Mouse (Mus musculus) embryonic facial prominence, embryonic 15.5 days (tissue): ENCODE data around the gene Gm20388. TPM values are rescaled to one million over a fixed set of nuclear protein-coding genes. Genes with fewer than 3 reads are reported as not detected.
"Not testable (repeated sequence)": the region's sequence is repeated elsewhere in the genome, so short reads cannot be mapped to it uniquely, and the experiment has no call there.

Experiments
- ATAC-seq: fragments of 200-750 bp; cut with Nextera tagmentation; 2 replicates; pipeline ENCODE4 v1.8.0; 2017; ENCODE audit warnings: low read depth, moderate TSS enrichment; ENCODE audit not compliant: insufficient number of reproducible peaks, low FRiP score, low TSS enrichment
- H3K27ac ChIP-seq: fragments of 300-500 bp; sonication (generic); replicated peaks from 2 replicates; pipeline ENCODE4 v1.5.1; 2015; ENCODE audit warnings: mild to moderate bottlenecking, inconsistent platforms
- H3K27me3 ChIP-seq: fragments of 300-500 bp; sonication (generic); 2 replicates; pipeline ENCODE4 v1.6.1; 2015; ENCODE audit warnings: inconsistent platforms
- H3K36me3 ChIP-seq: fragments of 300-500 bp; sonication (generic); 2 replicates; pipeline ENCODE4 v1.6.1; 2015; ENCODE audit warnings: mild to moderate bottlenecking, inconsistent platforms
- H3K4me1 ChIP-seq: fragments of 300-500 bp; sonication (generic); 2 replicates; pipeline ENCODE4 v1.6.1; 2015; ENCODE audit warnings: inconsistent platforms
- H3K4me2 ChIP-seq: fragments of 300-500 bp; sonication (generic); replicated peaks from 2 replicates; pipeline ENCODE4 v1.6.1; 2015; ENCODE audit warnings: mild to moderate bottlenecking, inconsistent platforms
- H3K4me3 ChIP-seq: fragments of 300-500 bp; sonication (generic); replicated peaks from 2 replicates; pipeline ENCODE4 v1.5.1; 2015; ENCODE audit warnings: mild to moderate bottlenecking, inconsistent platforms
- H3K9ac ChIP-seq: fragments of 300-500 bp; sonication (generic); 2 replicates; pipeline ENCODE4 v1.6.1; 2015; ENCODE audit warnings: inconsistent platforms
- H3K9me3 ChIP-seq: fragments of 300-500 bp; sonication (generic); replicated peaks from 2 replicates; pipeline ENCODE4 v1.6.1; 2016; ENCODE audit warnings: inconsistent platforms
- WGBS: fragments of 180-500 bp; shearing (Covaris S2); methylation state at CpG from one replicate; pipeline ENCODE4 v1.1.7; 2015; 5-methylcytosine and 5-hydroxymethylcytosine counted together
- polyA plus RNA-seq: library from polyadenylated mRNA; unstranded; fragments of >200 nt; fragmentation: Nextera tagmentation; extraction: Ambion mirVana; gene quantifications from 2 replicates; pipeline ENCODE4 v1.2.1, GENCODE M21; 2015

The Gm20388 gene
- polyA plus RNA-seq, 1 experiment from 2014 or later, result 8.0 TPM

DNA sequence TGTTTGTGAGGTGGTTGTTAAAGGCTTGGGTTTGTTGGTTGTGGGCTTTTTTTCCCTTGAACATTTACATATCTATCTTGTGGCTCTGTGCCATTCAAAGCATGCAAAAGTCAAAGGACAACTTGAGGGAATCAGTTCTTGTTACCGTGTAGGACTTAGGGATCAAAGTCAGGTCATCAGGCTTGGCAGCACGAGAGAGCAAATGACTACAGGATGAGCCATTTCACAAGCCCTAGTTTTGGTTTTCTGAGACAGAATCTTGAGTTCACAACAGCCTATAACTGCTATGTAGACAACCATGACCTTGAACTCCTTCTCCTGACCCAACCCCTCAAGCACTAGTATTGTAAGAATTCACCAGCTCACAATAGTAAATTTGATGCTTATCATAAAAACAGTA is 3127.7 kb downstream of the Gm20388 start:
- no peak overlapping the region for H3K4me2 ChIP-seq
- no peak overlapping the region for H3K9ac ChIP-seq
- no peaks in the 10 kb centered on the region for H3K9me3 ChIP-seq
- no peaks in the 10 kb centered on the region for H3K36me3 ChIP-seq
- H3K4me1 ChIP-seq, result peaks cover 53% of the 10 kb centered on the region
- H3K27me3 ChIP-seq, result no peaks in the 10 kb centered on the region
- H3K27ac ChIP-seq, result no peak overlapping the region
- ATAC-seq, result no peak
- WGBS, result 65% methylated on average over 2 of the region's 2 CpGs
- H3K4me3 ChIP-seq, result no peak overlapping the region

DNA sequence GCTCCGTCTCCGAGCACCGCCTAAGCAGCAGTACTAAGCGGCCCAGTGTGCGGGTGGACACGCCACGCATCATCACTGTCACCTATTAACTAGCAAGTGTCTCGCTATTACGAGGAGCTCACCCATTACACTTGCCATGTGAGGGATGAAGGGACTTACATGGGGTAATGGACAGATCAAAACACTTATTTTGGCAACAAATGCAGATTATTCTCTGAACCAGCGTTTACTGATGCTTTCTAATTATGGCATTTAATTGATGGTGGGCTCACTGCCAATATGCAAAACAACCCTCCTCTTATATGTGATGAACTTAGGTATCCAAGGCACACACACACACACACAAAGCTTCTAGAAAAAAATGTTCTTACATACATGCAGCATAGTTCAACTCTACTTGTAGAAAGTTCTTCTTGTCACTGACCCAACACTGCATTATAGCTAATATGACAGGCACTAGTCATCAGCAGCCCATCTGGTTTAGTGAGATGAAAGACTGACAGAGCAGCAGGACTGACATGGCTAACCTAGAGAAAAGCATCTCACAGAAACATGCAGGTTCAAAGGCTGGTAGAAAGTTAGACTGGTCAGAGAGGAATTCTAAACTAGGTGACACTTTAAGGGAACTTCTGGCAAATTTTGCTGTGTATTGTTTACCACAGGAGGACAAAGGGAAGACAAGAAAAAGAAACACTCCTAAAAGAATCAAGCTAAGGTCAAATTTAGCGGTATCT is 3128.9 kb downstream of the Gm20388 start:
- Histone ChIP-seq H3K36me3 (no peaks in the 10 kb centered on the region), H3K9me3 (no peaks in the 10 kb centered on the region), H3K4me2 (peak overlapping the region; percentile 66), H3K27me3 (no peaks in the 10 kb centered on the region), H3K9ac (no peak overlapping the region), H3K27ac (peak overlapping the region; percentile 95; the same call in 1 of the 2 replicates), H3K4me3 (peak overlapping the region; percentile 100), H3K4me1 (peaks cover 51% of the 10 kb centered on the region)
- WGBS, result 64% methylated on average over 11 of the region's 11 CpGs
- ATAC-seq, result no peak

DNA sequence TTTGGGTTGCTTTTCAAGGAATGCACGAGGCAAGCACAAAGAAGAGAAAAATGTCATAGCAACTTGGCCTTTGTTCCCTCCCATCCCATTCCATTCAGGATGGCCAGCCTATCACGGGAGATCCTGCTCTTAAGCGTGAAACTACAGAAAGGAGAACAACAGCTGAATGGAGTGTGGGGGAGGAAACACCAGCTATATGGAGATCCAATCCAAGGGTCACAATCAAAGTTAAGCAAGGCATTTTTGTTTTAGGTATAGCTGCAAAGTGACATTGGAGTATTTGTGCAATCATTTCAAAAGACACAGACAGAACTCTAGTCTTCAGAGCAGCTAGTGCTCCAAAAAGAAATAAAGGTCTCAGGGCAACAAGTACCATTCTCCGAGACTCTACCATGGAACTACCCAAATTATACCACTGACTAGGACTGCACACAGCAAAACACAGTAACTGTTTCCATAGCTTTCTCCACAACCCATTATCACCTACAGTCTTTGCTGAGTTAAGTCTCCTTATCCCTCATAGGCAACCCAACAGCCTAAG is 3129.5 kb downstream of the Gm20388 start:
- WGBS, result 13% methylated on average over 4 of the region's 4 CpGs
- peak overlapping the region; percentile 66 for H3K4me2 ChIP-seq
- H3K27ac ChIP-seq, result peak overlapping the region; percentile 95
- H3K9ac ChIP-seq, result peak overlapping the region; percentile 100; the same call in 1 of the 2 replicates
- no peak for ATAC-seq
- no peaks in the 10 kb centered on the region for H3K36me3 ChIP-seq
- peaks cover 45% of the 10 kb centered on the region for H3K4me1 ChIP-seq
- H3K27me3 ChIP-seq, result no peaks in the 10 kb centered on the region
- peak overlapping the region; percentile 100 for H3K4me3 ChIP-seq
- no peaks in the 10 kb centered on the region for H3K9me3 ChIP-seq

DNA sequence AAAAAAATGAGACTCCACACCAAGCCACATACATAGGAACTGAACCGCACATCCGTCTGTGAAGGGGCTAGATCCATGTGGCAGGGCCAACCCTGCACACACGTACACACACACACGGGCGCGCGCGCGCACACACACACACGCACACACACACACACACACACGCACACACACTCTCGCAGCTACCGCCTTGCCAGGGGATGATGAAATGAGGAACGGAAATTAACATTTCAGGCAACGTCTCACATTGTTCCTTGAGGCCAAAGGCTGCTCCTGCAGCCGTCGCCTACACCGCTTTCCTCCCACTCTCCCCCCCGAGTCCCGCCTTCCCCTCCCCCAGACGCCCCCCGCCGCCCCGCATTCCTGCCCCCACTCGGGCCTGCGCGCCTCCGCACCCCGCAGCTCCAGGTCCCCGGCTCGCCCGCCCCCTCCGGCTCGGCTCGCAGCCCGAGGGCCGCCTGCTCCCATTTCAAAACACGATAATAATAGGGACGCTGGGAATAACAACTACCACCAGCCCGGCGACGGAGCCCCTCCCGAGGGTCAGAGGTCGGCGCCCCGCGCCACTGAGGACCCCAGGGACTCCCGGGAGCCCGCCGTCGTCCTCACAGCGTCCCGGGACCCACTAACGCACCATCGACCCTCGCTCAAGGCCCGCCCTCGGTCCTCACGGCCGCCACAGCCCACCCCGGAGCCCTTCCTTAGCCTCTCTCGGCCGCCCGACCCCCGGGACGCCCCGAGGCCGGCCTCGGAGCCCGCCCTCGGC is 3130.6 kb downstream of the Gm20388 start:
- peak overlapping the region; percentile 95 for H3K27ac ChIP-seq
- H3K4me3 ChIP-seq, result peak overlapping the region; percentile 100
- H3K27me3 ChIP-seq, result no peaks in the 10 kb centered on the region
- peak overlapping the region; percentile 66 for H3K4me2 ChIP-seq
- peak overlapping the region; percentile 100 for H3K9ac ChIP-seq
- H3K4me1 ChIP-seq, result peaks cover 40% of the 10 kb centered on the region
- ATAC-seq, result no peak
- under 1% methylated on average over 60 of the region's 71 CpGs for WGBS
- no peaks in the 10 kb centered on the region for H3K9me3 ChIP-seq
- no peaks in the 10 kb centered on the region for H3K36me3 ChIP-seq

DNA sequence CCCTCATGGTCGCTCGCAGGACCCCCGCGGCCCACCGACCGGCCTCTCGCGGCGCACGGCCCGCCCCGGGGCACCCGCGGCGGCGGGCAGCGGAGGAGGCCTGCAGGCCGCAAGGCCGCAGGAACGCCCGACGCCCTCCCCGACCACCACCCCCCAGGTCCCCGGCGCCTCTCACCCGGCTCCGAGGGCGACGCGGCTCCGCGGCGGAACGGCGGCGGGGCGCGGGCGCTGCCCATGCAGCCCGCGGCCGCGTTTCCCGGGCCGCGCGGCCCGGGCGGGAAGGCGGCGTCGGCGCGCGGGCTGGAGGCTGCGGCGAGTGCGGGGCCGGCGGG is 3131.1 kb downstream of the Gm20388 start:
- H3K4me1 ChIP-seq, result peaks cover 39% of the 10 kb centered on the region
- no peaks in the 10 kb centered on the region for H3K9me3 ChIP-seq
- no peaks in the 10 kb centered on the region for H3K36me3 ChIP-seq
- H3K4me2 ChIP-seq, result peak overlapping the region; percentile 66
- no peaks in the 10 kb centered on the region for H3K27me3 ChIP-seq
- WGBS, result under 1% methylated on average over 56 of the region's 60 CpGs
- H3K27ac ChIP-seq, result peak overlapping the region; percentile 95
- H3K9ac ChIP-seq, result peak overlapping the region; percentile 100
- peak; percentile 0; the same call in 1 of the 2 replicates for ATAC-seq
- H3K4me3 ChIP-seq, result peak overlapping the region; percentile 100

DNA sequence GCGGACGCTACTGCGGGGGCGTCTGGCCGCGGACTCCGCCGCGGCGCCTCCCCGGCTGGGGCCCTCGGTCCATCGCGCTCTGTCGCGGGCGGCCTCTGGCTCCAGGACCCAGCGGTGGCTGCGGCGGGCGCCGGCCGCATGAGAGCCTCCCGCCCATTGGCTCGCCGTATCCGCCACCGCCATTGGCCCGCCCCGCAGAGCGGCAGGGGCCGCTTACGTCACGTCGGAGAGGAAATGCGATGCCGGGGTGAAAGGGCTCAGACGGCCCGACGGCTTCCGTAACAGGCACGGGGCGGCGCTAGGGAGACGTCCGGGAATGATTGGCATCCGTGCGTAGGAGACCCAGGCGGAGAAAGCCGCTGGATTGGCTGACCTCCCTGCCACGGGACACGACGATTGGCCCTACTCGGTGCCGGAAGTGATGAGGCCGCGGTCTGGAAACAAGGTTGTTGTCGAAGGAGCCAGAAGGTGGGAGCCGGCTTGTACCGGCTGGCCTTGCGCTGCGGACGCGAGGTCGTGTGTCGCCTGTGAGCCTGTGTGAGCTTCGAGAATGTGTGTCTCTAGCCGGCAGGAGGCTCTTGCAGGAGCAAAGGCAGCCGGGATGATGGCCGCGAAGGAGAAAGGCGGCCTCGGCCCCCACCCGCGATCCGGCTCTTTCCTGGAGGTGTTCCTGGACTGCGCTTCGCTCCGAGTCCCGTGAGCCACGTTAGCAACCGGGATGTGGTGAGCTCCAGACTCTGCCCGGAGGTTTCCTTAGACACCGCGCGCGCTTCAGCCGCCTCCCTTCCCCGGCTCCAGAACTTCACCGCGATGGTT is 3131.7 kb downstream of the Gm20388 start, which contains the start of gene Ankrd11:
Gene Ankrd11 (minus strand): TSS at position 120 of the 816 bp plus-strand sequence.
- H3K4me3 ChIP-seq, result peak within 1 kb of the TSS; percentile 100
- H3K4me2 ChIP-seq, result peak within 1 kb of the TSS; percentile 66
- H3K27ac ChIP-seq, result peak within 1 kb of the TSS; percentile 97
- H3K27me3 ChIP-seq, result no peaks in the 10 kb centered on the region
- H3K4me1 ChIP-seq, result peaks cover 33% of the 10 kb centered on the region
- peak within 1 kb of the TSS; percentile 100 for H3K9ac ChIP-seq
- no peaks in the 10 kb centered on the region for H3K36me3 ChIP-seq
- no peaks in the 10 kb centered on the region for H3K9me3 ChIP-seq
- under 1% methylated on average over 81 of the region's 91 CpGs for WGBS
- ATAC-seq, result peak; percentile 97

DNA sequence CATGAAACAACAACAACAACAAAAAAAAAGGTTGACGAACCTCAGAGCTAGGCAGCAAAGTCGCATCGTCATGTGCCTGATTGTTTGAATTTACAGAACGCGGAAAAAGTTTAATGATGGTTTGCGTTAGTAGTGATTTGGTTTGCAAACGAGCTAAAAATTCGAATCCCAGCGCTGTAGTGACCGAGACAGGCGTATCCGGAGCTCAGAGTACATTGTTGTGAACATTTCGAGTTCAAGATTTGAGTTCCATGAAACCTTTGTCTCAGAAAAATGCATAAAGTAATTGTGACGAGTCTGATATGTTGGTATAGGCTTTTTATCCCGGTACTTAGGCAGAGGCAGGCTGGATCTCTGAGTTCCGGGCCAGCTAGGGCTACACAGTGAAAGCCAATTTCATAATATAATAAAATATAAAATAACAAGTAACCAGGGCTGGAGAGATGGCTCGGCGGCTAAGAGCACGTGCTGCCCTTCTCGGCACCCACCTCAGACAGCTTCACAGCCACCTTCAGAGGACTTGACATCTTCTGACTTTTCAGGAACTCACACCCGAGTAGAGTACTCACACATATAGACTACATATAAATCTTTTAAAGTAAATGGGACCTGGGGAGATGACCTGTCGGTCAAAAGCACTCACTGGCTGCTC is 3132.5 kb downstream of the Gm20388 start:
- WGBS, result 18% methylated on average over 22 of the region's 22 CpGs
- H3K4me1 ChIP-seq, result peaks cover 31% of the 10 kb centered on the region

DNA sequence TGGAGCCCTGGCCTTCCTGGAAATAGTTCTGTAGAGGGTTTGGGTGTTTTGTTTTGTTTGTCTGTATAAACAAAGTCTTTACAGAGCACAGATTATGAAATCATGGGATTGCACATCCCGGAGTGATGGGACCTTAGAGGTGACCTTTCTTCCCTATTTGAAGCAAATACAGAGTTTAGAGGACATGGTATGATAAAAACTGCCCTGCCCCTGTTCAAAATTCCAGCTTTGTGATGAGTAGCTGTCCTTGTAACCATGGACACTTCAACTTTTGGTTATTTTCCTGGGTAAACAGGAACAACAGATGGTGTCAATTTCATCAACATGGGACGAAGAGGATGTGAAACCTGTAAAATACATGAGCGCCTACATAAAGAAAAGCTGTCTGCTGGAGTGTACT is 3133.3 kb downstream of the Gm20388 start:
- H3K27ac ChIP-seq, result no peak overlapping the region
- H3K9ac ChIP-seq, result no peak overlapping the region
- H3K9me3 ChIP-seq, result no peaks in the 10 kb centered on the region
- no peak overlapping the region for H3K4me2 ChIP-seq
- H3K36me3 ChIP-seq, result no peaks in the 10 kb centered on the region
- ATAC-seq, result no peak
- peaks cover 30% of the 10 kb centered on the region for H3K4me1 ChIP-seq
- 77% methylated on average over 3 of the region's 3 CpGs for WGBS
- no peak overlapping the region for H3K4me3 ChIP-seq
- no peaks in the 10 kb centered on the region for H3K27me3 ChIP-seq

More for the DNA sequence above, 3132.5 kb downstream of the Gm20388 start:
- no peak for ATAC-seq
- Histone ChIP-seq H3K27ac (peak overlapping the region; percentile 97), H3K36me3 (no peaks in the 10 kb centered on the region), H3K4me3 (peak overlapping the region; percentile 100), H3K9me3 (no peaks in the 10 kb centered on the region), H3K4me2 (peak overlapping the region; percentile 59), H3K9ac (peak overlapping the region; percentile 78), H3K27me3 (no peaks in the 10 kb centered on the region)

DNA sequence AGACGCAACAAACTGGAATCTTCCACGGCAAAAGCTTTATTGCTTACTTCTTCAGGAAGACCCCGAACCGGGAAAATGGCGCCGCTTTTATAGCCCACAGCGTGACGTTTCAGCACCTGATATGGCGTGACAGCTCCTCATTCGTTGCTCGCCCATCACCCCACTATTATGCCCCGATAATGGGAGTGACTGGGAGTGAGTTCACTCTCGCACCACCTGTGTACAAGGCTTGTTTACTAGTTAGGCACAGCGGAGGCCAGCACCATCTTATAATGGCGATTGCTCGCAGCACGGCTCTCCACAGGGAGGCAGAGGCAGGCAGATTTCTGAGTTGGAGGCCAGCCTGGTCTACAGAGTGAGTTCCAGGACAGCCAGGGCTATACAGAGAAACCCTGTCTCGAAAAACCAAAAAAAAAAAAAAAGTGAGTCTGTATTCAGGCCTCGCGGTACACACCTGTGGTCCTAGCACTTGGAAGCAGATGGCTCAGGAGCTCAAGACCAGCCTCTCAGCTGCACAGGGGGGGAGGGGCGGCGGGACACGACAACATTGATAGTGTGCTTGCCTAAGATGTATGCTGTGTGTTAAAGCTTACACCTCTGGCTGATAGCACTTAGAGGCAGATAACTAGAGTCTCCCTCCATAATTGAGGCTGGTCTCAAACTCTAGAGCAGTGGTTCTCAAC is 3134.2 kb downstream of the Gm20388 start:
- WGBS, result 91% methylated on average over 23 of the region's 23 CpGs
- H3K4me3 ChIP-seq, H3K27ac ChIP-seq, ATAC-seq, H3K9me3 ChIP-seq, H3K4me2 ChIP-seq, H3K36me3 ChIP-seq, H3K27me3 ChIP-seq, H3K9ac ChIP-seq: not testable (repeated sequence)
- peaks cover 21% of the 10 kb centered on the region for H3K4me1 ChIP-seq

DNA sequence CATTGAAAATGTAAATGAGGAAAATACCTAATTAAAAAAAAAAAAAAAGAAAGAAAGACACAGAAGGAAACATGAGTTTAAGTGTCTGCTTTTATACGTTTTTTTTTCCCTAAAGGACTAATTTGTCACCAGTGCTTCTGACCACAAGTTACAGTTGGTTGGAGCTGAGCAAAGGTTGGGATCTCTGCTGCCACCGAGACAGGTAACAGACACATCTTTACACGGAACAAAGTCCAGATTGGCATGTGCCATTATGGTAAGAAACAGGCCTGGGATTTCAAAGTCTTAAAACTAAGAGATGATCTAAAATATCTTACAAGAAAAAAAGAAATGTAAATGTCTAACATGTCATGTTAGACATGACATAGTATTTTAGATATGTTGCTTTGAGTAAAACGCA is 3136.1 kb downstream of the Gm20388 start:
- Histone ChIP-seq H3K4me1 (peaks cover 9% of the 10 kb centered on the region), H3K27ac (no peak overlapping the region)
- WGBS, result 56% methylated on average over 4 of the region's 4 CpGs

More for the DNA sequence above, 3136.1 kb downstream of the Gm20388 start:
- Histone ChIP-seq H3K27me3 (no peaks in the 10 kb centered on the region), H3K4me3 (no peak overlapping the region), H3K9ac (no peak overlapping the region), H3K36me3 (no peaks in the 10 kb centered on the region), H3K9me3 (no peaks in the 10 kb centered on the region), H3K4me2 (no peak overlapping the region)
- no peak for ATAC-seq
